Mouse (Mus musculus) kidney, postnatal 36 days (tissue): Measurements from ENCODE around the gene Luc7l3.
"Not testable (repeated sequence)": the region's sequence is repeated elsewhere in the genome, so short reads cannot be mapped to it uniquely, and the experiment has no call there.

Experiments used
- DNase-seq, 2 experiments: peaks; one replicate each; pipeline ENCODE4 v3.0.0; 2021 to 2022; ENCODE audit warnings: mixed read lengths in 2 of 2

The Luc7l3 gene

DNA sequence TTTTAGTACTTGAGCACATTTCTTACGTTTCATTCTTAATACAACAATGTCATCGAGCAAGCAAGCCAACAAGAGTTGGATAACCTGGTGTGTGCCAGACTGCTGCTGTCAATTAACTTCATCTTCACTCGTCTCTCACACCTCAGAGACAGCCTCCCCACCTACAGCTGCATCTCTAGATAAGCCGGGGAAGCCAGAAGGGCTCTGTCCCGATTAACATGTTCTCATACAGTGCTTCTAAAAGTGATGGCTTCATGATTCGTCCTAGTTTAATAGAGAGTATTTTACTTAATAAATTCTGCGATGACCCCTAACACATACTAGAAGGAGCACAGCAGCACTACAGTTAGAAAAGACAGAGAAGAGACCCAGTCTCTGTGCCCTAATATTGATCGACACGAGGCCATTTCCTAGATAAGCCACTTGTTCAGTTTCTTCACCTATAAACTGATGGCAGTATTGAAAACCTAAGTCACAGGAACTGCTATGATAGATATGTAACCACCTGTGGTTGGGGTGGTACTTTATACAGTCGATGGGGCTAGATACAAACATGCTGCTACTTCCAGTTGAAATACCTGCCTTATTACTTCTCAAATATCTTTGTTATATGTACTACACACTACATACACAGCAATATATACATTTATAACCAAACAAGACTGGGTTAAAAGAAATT lies 31.6 kb downstream of the Luc7l3 start:
- DNase-seq = no peak

DNA sequence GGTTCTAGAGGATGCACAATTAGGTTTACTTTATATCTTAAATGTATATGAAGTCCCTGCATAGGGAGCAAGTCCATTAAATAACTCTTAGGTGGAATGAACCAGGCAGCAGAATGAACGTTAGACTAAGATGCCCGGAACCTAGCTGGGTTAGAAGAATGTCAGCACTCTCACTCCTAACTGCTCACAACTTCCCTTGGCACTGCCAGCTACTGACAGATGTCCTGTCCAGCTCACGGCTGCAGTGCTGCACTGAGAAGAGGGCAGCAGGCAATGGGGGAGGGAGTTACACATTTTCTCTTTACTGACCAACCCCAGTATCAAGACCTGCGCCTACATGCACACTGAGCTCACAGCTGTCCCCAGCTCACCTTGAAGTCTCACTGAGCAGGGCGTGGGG lies 34.7 kb downstream of the Luc7l3 start:
- no peak for DNase-seq

DNA sequence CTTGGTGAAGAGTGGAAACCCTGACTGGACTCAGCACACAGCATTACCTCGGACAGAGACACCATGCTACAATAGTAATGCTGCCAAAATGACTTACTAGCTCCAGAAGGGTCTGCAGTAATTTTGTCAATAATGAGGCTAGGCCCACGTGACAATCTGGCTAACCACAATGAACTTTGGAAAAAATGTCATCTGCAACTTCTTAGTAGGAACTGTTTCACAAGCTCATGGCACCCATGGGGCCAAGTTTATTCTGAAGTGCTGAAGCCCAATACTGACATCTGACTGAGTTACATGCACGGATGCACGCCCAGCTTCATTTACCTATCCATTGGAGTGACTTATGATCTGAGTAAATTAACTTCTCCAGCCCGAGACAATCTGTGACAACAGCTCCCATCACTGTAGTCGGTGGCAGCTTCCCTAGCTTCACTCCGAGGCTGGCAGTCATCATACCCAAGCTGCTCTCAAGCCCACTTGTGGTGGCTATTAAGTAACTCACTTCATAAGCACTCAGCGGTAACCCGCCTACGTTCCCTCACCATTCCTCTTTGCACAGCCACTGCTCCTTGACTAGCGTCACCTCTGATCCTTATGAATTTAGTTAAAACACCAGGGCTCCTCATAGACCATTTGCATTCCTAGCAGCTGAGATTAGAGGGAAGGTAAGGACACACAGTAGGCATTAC lies 35.8 kb downstream of the Luc7l3 start:
- DNase-seq = no peak

GRCm38 (mm10) chr11:94283536-94284099 lies 38.2 kb downstream of the Luc7l3 start:
- DNase-seq = no peak

DNA sequence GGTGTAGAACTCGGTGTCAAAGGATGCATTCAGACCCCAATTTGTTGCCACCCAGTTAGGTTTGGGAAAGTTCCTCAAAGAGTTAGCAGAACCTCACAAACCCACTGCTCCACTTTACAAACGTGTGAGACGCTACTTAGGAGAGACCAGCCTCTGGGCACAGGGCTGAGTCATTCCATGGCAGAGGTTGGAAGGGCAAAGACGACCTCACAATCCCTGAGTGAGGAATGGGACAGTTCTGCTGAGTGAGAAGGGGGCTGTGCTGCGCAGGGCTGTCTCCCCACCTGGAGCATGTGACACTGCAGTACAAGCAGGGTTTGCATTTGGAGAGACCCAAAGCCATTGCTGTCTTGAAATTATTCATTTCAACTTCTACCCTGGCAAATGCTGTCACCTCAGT lies 39.5 kb downstream of the Luc7l3 start:
- DNase-seq = no peak

GRCm38 (mm10) chr11:94281199-94282181 lies 40.3 kb downstream of the Luc7l3 start, which contains the start of gene Gm21885:
Gene Gm21885 (plus strand): TSS chr11:94281873.
- no peak for DNase-seq

DNA sequence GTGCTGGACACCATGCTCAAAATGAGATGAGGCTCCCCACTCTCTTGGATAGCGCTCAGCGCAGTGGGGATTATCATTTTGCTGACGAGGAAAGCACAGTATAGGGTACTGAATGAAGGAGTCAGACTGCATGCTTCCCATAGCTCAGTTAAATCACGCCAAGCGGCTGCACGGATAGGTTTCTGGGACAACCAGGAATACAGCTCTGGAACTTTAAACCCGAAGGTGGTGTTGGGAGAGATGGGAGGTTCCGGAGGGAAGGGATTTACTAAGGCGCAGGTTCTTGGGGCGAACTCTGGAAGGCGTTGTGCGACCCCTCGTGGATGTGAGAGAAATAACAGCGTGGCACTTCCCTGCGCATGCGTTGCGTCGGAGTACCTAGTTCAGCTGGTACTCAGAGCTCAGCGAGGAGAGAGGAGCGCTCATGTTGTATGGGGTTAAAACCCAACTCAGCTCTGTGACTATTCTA lies 44.9 kb downstream of the Luc7l3 start:
- DNase-seq = peak; percentile 89 to 92

DNA sequence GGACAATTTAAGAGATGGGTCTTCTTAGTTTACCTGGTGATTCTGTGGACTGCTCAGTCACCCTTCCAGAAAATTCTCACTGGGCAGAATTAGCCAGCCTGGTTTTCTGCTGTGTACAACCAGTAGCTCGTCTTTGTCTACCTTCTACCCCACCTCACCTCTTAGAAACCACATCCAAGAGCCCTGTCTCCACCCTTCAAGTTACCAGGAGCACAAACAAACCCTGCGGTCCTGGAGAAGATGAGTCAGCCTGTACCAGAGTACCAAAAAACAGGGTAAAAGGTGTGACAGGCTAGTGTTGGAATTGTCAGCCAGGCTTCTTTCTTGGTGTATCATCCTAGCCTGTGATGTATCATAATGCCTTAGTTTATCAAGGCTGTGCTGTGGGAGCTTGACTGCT lies 46.1 kb downstream of the Luc7l3 start:
- no peak for DNase-seq

GRCm38 (mm10) chr11:94275226-94275625 lies 46.6 kb downstream of the Luc7l3 start:
- DNase-seq = no peak

DNA sequence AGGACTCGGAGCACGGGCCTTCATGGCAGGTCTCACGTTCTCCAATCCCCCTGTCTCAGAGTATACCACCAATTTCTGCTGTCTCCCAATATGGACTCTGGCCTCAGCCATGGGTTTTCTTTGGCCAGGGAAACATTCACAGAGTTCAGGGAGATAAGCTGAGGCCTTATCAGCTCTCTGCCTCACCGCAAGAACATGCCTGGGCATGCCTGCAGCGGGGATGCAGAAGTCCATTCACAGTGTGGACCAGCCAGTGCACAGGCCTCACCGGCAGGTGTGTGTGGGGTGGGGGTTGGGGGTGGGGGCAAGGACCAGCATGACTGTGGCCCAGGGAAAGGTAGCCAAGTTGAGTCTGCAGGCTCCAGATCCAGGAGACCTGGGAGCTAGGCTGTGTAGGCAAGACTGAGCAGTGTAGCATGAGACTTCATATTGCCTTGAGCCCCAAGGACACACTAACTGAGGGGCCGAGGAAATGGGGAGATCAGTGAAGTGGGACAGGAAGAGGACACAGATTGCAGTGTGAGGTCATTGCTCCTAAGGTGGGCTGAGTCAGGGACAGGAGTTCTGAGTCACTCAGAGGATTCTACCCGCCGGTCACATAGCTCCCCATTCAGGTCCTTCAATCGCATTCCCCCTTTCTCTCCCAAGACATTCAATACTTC lies 47.5 kb downstream of the Luc7l3 start:
- no peak for DNase-seq

DNA sequence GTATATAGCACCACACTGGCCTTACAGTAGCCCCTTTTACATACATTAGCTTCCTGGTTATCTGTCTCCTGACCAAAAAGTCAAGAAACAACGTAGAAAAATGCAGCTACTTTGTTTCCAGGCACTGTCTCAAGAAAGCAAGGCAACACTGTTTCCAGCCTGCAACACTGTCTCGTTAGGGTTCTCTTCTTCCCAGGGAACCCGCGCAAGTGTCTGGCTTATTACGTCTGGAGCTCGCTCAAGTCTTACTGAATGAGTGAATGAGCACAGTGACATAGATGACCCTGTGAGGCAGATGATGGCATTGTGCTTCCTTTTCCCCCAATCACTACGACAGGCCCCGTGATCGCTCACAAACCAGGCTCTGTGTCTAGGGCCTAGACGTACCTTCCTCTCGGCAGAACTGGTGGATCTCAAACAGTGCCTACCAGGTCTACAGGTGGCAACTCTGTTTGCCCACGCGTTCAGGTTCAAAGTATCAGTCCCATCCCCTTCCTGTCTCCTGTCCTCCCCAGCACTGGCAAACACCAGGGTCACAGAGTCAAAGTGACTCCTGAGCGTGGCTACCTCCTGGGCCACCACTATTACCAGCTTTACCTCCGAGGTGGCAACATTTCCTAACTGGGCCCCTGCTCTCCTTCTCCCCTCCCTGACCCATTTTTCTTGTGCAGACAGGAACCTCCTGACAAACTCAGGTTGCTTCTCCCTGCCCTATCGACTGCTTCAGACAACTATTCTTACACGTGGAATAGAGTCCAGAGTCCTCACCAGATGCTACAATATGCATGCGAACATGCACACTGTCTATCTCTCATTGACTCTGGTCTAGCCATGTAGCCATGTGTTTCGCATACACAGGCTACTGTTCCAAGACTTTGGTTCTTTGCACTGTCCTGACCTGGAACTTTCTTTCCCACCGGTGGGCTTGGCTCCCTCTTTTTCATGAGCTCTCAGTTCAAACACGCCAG lies 48.5 kb downstream of the Luc7l3 start:
- no peak for DNase-seq

DNA sequence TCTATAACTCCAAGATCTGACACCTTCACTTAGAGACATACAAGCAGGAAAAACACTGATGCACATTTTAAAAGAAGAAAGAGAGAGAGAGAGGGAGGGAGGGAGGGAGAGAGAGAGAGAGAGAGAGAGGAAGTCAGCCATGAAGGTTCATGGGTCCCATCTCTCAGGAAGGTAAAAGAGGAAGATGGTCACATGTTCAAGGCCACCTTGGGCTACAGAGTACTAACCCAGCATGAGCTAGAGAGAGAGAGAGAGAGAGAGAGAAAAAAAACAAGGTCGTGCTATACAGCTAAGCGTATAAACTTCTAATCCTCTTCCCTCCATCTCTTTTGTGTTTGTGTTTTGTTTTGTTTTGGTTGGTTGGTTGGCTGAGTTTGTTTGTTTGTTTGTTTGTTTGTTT lies 50.8 kb downstream of the Luc7l3 start:
- DNase-seq = no peak

- DNase-seq = no peak
These were observed 51.9 kb downstream of the Luc7l3 start for GRCm38 (mm10) chr11:94269906-94270305.

GRCm38 (mm10) chr11:94268761-94269160 lies 53.0 kb downstream of the Luc7l3 start:
- no peak for DNase-seq

- not testable (repeated sequence) for DNase-seq
These were observed 55.6 kb downstream of the Luc7l3 start for GRCm38 (mm10) chr11:94266155-94266554.

- DNase-seq = peak; percentile 64 to 80
These were observed 56.5 kb downstream of the Luc7l3 start for GRCm38 (mm10) chr11:94265134-94265785.

DNA sequence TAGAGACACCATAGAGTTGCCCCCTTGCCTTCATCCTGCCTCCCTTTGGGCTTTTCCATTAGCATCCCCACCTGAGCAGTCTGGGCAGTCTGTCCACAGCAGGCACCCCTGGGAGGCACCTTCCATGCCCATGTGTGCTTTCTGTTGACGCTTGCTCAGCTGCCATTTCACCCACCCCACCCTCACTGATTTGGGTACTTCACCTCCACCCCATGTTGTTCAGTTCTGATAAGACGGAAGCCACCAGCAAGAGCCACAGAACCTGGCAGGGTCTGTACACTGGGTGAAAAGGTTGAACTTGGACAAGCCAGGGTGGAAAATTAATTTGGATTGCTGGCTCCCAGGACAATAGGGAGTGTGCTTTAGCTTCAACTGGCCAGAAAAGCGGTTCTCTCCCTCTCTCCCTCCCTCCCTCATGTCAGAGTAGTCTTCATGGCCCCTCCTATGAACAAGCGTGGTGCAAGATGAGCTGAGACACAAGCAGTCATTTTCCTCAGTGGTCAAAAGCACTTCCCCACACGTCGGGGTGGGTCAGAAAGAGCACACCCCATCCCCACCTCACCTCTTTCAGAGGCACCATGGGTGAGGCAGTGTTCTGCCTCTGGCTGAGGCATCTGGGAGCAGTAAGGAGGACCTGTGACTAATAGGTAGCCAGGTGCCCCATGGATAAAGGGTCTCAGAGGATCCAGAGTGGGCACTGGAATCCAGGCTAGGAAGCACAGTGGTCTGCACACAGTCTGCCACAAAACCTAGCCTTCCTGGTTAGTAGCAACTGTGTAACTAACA lies 60.0 kb downstream of the Luc7l3 start:
- DNase-seq = no peak

- no peak for DNase-seq
These were observed 62.0 kb downstream of the Luc7l3 start for GRCm38 (mm10) chr11:94259814-94260213.

- DNase-seq = peak; percentile 15 to 43
These were observed 63.8 kb downstream of the Luc7l3 start for GRCm38 (mm10) chr11:94257987-94258386.

- no peak for DNase-seq
These were observed 66.1 kb downstream of the Luc7l3 start for GRCm38 (mm10) chr11:94255733-94256132.
